Mouse (Mus musculus) ovary, postnatal 10 days (tissue): ENCODE measurements around the gene Myo3a.

Source experiments
- DNase-seq: peaks from one replicate; pipeline ENCODE4 v3.0.0; 2022; ENCODE audit warnings: low spot score

Myo3a gene

DNA sequence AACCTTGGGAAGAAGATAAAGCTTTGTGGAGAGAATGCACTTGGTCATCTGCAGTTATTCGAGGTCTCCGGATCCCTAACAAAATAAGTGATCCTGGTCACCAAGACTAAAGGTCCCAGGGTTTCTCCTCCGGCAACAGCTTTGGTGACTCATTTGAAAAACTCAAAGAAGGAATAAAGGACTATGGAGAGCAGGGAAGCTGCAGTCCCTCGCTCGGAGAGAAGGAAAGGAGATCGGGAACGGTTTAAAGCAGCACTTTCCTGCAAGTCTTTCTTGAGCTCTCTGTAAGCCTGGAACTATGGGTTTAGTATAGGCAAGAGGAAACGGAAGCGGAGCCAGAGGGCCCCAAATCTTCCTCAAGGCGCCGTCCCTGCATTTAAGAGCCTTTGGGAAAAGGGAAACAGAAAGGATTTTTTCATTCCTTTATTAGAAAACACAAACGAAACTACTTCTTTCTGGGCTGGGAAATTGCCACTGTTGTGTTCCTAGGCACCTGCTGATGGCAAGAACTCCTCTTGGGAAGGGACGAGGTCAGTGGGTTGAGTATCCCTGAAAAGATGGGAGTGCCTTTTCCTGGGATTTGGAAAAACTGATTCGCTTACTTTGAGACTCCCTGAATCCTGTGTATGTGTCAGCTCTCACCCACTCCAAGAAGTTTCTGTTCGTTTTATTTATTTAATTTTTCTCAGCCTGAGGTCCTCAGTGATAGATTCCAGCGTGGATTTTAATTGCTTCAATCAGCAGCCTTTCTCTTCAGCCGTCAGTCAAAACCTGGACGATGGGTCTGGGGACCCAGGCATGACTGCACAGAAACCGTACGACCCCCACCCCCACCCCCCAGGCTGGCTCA, 393.9 kb downstream of the Myo3a start:
- DNase-seq: no peak

DNA sequence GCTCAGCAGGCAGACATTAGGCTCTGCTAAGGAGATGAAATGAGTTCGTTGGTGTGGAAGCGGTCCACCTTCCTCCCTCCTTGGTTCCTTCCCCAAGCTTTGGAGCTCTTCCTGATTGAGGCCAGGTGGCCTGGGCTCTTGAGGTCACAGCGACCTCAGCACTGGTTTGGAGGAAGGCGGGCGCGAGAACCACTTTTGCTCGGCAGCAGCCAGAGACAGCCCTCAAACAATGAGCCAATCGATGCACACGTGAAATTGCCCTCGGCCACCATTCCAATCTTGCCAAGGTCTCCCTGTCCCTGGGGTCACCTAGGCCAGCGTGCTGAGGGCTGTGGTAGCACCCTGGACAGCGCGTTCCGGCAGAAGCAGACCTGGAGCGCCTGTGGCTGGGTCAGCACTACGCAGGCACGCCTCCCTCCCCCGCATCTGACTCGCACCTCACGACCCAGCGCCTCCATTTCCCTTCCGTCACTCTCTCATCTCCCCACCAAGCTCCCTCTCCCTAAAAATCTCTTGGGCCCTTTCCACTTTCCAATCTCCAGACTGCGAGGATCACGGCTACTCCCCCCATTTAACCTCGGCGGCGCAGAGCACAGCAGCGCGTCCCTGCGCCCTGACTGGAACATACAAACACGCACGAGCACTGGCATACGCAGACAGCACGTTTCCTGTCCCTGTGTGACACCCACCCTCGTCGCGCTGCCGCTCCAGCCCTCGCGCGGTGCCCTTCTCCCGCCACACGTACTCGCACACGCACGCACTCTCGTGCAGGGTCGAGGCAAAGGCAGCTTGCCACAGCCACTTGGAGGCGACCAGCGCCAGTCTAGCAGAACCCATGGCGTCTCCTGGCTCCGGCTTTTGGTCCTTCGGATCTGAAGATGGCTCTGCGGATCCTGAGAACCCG, 394.8 kb downstream of the Myo3a start, which contains the start of gene Gad2:
TSS of gene Gad2 (plus strand) at position 378 of the 904 bp plus-strand sequence.
- no peak for DNase-seq

- DNase-seq: no peak
Measured at GRCm38 (mm10) chr2:22623111-22624070, 396.1 kb downstream of the Myo3a start.

DNA sequence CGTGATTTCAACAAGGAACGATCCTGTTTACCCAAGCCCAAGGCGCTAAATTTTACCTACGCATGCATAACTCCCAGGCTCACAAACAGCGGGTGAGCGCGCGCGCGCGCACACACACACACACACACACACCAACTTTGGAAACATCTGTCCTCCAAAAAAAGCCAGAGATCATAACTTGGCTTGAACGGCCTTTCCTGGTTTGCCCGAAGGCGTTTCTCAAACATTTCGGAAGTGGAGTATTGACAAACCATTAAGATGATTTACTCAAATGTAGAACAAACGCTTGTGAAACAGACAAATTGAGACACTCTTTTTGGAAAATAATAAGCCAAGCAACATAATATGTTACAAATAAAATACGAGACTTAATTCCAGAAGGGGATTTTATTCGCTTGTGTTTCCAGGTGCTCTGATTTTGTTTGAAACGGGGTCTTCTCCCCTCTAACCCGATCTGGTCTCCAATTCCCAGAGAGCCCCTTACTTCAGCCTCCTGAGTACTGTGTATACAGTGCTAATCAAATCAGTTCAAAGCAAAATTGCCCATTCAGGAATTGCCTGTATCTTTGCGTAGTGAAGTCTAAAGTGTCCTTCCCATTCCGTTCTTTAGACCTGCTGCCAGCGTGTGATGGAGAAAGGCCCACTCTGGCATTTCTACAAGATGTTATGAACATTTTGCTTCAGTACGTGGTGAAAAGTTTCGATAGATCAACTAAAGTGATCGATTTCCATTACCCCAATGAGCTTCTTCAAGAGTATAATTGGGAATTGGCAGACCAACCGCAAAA, 397.1 kb downstream of the Myo3a start:
- DNase-seq: no peak

DNA sequence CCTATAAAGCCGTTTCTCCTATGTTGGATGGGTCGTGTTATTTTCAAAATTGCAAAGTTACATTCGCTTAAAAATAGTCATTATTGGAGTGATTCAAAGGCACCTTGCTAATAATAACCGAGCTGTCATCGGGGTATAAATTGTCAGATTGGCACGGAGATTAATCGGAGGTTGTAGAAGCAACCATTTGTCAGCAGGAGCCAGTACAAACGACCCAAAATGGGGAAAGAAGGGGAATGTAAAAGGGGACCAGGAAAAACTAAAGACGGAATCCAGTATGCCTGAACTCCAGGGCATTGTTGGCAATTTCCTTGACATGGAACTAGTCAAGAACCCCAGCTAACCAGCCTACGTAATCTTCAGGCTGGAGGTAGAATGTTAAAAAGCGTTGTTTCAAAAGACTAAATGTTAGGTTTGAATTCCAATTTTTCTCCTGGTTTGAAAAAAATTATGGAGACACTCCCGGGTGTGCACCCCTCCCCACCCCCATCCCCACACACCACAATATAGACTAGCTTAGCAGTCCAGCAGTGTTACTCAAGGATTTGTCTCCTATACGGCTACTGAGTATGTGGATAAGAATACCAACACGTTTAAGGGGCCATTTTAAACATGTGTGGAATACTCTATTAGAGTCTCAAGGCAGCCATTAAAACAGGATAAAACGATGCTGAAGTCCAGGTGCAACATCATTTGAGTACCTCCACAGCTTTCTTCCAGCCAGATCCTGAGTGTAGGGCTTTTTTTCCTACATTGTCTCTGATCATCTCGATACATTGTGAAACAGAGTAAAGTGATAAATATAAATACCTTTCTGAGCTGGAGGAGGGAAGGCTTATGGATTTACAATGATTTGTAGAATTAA, 398.0 kb downstream of the Myo3a start:
- no peak for DNase-seq

DNA sequence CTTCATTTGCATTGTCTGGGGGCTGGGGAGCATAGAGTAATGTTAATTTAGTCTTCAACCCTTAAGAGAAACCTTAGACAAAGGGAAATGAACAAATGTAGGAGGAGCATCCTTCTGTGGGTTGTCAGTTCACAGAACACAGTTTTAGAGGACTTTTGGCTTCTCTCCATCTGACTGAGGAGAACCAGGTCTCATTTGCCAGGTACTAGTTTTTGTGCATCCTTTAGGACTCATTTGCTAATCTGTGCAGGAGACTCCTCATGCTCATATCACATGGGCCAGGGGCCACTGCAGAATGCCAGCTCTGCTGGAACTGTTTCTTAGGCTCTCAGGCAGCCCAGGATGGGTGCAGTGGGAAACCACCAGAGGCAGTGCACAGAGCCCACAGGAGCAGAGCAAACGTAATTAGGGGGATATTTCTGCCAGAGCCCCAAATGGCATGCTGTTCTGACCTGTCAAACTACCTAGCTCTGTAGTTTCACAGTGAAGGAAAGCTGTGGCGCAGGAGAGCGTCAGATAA, 399.9 kb downstream of the Myo3a start:
- DNase-seq: no peak

DNA sequence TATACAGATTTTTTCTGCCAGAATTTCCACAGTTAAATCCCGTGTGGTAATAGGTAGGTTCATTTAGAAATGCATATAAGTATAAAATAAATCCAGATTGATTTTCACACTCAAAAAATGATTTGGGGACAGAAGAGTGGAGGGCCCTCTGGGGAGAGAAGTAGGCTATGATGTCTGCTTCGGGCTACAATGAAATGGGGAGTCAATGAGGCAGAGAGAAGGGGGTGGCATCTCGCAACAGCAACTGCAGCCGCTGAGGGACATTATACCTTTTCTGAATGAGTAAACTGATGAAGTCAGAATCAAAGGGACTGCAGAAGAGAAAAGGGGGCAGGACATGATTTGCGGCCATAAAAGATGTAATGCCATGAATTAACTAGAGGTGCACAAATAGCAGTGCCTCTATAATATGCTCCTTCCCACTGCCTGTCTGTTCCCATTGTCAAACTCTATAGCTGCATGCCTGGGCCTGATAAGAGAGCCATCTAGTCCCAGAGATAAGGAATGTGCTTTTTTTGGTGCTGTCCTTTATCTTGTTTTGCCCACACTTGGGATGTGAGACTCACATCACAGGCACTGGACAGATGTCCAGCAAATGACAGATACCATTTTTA, 400.6 kb downstream of the Myo3a start:
- DNase-seq: no peak

GRCm38 (mm10) chr2:22634766-22635165, 407.5 kb downstream of the Myo3a start:
- DNase-seq: no peak

DNA sequence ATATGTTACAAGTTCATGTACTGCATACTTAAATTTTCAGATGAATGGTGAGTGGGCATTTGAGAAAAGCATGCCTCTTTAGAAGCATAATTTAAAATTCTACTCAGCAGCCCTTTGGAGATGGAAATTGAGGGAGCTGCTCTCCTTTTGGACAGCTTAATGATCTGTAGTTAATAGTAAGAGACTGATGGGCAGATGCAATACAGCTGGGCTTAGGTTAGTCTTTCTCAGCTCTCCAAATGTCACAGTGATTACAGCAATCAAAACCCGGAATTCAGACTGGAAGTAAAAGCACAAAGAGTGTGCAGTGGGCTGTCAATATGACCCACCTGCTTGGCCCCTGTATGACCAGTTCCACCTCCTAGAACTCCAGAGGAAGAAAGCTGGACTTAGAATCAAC, 418.8 kb downstream of the Myo3a start:
- no peak for DNase-seq

DNA sequence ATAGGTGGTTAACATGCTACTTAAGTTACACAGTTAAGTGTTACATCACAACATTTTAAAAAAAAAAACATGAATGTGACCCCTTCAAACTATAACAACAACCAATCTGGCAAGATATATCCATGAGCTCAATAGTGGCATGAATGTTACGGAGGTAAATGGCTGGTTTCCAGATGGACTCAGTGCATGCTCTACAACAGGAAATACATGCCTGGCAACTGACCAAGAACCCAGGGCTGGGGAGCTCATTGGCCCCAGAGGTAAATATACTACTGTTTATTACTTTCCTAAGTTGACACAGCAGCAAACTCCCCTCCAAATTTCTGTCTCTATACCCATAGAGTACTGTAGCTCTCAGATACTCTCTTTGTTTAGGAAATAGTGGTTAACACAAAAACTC, 421.1 kb downstream of the Myo3a start:
- DNase-seq: no peak

GRCm38 (mm10) chr2:22651826-22652225, 424.5 kb downstream of the Myo3a start:
- no peak for DNase-seq

DNA sequence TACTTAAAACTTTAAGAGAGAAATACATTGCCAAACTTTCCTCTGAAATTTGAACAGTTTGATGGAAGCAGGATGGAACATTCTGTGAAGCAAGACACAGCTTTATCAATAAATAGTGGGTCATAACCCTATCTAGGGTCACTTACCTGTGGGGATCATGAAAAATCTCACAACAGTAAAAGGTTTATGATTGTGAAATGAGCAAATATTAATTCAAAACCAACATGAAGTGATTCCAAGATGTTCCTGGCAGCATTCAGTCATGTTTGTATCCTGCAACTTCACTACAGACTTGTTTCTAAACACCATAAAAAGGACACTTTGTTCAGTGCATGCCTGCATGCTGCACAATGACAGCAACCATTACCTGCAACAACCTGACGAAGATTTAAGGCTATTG, 436.4 kb downstream of the Myo3a start:
- DNase-seq: no peak
